Mouse (Mus musculus) layer of hippocampus, adult 9-11 months (tissue): ENCODE measurements at regions not wholly inside any gene's neighbourhood (a gene's known extent, or its start where the extent isn't known, plus 50 kb on each side); places are given as distances from the start of the nearest gene placed in this dataset.
A peak's percentile ranks its signal among the peaks of the same experiment; 100 is the strongest.
"Not testable (repeated sequence)": the region's sequence is repeated elsewhere in the genome, so short reads cannot be mapped to it uniquely, and the experiment has no call there.

Experiments used
- DNase-seq: peaks from one replicate; pipeline ENCODE4 v3.0.0; 2022

DNA sequence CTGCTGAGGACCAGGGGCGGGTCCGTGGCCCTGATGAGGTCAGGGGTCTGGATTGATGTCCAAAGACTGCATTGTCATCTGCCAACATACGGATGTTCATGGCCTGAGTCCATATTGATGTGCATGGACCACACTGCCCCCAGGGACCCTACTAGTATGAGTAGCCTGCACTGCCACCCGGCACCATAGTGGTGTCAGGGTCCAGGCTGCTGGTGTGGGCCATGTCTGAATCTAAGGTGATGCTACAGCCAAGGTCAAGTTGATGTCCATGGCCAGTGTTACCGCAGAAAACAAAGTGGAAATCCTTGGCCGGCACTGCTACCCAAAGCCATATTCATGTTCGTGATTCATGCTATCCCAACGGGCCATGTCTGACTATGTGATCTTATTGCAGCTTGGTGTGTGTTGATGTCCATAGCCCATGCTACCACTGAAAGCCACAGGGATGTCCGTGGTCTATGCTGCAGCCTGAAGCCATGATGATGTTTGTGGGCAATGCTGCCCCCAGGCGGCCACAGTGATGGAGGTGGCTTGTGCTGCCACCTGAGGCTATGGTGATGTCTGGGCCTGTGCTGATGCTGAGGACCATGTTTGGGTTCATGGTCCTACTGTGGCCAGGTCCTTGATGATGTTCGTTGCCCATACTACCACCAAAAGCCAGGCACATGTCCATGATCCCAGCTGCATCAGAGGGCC is 130.5 kb downstream of the Iqub start:
- DNase-seq, result no peak

DNA sequence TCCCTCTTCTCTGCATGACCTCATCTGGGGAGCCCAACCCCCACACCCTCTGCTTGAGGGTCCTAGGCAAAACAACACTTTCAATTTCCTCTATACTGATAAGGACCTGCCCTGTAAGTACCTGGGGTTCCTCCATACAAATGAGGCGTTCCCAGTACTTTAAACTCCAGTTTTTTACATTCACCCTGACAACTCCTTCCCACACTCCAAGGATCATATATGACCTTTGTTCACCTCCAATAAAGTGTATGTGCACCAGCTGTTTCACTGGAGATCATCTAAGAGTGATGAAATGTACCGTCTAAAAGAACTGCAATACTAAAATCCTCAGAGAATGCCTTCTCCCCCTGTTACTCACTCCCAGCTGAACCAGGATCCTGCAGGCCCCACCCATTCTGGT is 135.0 kb downstream of the Iqub start:
- no peak for DNase-seq

DNA sequence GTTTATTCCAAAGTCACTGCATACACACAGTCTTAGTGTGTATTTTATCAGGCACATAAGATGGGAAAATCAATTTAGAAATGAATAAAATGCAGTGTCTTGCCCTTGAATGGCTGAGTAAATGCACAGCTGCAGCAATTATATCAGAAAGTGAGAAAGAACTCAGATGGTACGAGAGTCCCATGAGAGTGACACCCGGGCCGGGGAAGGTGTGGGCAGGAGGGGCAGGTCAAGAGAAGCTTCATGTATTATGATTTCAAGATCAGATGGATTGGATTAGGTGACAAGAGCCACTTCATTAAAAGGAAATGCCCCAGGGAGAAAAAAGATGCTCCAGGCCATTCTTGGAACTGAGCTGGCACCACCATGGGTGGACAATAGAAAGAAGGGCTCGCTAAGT is 138.1 kb downstream of the Iqub start:
- no peak for DNase-seq

DNA sequence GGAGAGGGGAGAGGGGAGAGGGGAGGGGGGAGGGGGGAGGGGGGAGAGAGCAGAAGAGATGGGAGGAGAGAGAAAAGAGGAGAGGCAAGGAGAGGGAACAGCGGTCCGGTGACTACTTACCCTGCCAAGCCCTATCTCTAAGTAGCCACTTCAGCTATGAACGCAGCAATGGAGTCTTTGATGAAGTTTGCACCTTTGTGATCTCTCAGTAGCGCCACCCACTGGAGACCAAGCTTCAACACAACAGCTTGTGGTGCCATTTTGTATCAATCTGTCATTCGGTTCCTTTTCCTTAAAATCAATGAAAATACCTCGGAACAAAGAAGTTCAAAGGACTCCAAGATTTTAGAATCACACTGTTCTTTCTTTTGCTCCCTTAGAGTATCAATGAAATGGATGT is 141.7 kb downstream of the Iqub start:
- no peak for DNase-seq

DNA sequence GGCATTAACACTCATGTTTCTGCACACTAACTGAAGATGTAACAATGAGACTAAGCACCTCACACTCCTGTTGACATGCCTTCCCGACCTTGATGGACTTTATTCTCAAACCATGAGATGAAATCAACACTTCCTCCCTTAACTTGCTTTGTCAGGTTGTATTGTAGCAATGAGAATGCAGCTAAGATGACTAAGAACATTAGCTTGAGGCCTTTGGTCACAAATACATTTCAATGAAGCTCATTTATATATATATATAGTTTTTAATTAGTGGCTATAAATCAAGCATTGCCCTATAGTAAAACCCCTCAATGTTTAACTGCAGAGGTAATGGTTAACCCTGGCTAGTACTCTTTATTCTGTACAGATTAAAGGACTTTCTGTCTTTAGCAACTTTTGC is 143.2 kb downstream of the Iqub start:
- no peak for DNase-seq

DNA sequence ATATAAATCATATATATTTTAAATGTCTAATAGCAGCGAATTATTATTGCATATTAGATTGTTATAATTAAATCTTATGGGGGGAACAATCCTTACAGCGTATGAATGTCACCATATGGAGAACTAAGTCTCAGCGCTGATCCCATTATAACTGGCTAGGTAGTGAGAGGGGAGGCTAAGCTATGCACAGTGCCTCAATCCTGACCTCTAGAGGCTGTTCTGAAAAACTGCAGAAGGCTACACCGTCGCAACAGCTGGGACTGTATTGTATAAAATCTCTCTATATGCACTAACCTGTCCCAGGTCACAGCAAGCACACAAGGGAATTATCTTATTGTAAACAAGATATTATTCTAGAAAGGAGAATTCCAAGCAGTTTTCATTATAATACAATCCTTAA is 164.0 kb downstream of the Iqub start:
- DNase-seq, result peak; percentile 6

DNA sequence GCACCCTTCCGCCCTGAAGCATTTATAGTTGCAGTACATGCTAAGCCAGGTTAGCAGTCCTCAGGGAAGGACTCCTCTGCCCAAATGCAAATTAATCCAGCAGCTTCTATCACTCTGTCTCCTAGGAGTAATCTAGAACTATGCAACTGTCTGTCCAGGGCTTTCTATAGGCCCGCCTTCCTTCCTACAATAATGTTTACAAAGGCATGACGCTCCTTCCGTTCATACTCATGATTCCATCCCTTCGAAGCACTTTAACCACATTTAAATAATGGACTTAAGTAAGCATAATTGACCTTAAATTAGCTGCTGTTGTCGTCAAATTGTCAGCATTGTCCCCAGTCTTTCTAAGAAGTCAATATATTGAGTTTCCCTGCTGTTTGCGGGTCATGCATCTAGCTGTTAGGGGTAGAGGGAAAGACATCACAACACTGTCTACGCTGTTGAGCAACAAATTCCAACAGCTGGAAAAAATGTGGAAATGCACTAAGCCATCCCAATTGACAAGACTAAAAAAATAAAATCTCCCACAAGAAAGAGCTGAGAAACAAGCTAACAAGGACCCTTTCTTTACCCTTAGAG is 166.3 kb downstream of the Iqub start:
- DNase-seq, result no peak

DNA sequence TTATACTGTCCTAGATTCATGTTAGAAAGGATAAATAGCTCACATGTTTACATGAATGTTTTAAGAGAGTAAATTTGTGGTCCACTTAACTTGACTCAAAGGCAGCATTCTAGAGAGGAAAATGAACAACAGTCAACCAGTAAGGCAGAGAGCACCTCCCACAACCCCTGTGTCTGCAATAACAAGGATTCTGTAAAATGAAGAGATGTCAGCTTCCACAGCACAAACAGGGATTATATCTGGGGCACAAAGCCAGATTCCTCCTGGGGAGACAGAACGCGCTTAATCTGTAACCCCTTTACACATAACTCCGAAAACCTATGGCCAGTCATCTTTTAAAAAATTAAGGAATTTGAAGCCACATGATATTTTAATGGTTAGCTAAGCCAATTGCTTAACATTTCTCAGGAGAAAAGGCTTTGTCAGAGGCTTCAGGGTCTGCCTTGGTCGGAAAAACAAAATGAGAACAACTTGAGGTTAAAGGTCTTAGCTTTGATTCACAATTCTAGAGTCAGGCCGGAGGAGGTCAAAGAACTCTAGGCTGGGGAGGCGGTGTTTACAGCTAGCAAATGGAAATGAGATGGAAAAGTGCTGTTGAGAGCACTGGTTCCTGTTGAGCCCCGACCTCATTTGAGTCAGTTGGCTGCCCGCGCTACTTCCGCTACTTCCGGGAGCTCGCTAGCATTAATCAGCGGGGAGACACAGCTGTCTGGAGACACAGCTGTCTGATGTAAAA is 167.0 kb downstream of the Iqub start:
- no peak for DNase-seq

DNA sequence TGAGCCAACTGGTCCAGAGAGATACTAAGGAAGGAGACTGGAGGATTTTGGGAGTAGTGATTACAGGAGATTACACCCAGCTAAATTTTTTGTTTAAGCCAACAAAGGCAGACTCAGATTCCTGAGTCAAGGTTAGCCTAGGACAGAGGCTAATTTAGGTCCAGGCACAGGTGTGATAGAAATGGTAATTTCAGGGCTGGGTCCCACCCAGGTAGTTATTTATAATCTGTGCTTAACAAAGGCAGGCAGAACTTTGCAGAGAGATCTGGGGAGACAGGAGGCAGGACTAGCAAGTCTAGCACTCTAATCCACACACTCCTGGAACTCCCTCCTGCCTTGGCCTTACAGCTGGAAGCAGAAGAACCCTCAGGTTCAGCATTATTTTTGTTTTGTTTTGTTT is 172.4 kb downstream of the Iqub start:
- no peak for DNase-seq

DNA sequence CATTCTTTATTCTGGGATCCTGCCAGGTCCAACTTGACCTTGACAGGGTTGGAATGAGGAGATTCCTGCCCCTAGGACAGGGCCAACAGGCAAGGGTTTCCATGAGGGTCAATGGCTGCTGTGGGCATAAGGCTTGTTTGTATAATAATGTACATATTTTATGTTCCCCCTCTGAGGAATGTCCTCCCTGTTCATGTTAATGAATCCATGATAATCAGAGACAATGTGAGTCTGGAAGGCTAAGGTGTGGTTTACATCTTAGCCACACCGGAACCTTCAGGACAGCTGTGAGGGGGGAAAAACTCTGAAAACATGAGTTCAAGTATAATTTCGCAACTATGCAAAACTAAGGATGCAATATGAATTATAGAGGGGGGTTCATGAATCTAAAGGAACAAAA is 172.8 kb downstream of the Iqub start:
- DNase-seq, result no peak

DNA sequence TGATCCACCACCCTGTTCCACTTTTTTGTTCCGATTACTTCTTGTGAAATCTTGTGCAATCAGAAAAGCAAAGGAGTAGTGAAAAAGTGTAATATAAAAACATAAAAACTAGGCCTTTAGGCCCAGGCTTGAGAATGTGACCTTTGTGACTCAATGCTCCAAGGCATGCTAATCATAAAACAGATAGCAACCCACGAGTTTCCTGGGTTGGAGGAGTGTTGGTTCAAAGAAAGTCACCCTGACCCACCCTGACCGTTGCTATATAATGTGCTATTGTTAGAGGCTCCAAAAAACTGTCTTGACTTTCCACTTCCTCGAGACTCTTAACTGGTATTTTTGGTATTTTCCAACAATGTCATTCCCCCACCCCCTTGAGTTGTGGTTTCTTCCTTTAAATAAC is 172.2 kb upstream of the Slc13a1 start:
- not testable (repeated sequence) for DNase-seq

DNA sequence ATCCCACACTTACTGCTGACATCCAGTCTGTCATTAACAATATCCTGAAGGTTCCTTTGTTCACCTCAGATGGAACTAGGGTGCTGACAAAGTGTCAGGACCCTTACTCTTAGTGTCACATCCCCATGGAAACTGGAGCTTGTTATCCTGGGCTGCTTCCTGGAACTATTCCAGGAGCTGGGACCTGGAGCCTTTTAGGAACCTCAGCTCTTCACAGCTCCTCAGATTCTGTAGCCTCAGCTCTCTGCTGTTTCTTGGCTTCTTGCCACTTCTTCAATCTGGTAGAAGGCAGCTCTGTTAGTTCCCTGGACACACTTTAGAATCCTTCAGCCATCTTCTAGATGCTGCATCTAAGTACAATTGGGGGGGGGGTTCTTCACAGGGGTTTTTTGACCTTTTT is 157.3 kb upstream of the Slc13a1 start:
- DNase-seq, result peak; percentile 8

DNA sequence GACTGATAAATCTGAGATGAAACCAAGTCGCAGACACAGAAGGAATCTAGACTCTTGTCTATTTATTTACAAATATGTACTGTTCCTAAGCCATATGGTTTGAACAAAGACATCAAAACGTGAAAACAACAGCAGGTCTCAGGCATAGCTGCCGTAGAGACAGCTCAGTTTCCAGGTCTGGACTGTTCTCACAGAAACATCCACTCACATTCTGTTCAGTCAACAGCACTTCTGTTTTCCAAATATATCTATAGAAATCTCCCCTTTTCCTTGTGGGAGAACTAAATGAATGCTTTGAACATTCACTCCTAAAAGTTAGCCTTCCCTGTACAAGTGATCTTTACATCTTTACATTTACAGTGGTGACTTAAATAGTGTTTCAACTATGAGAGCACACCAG is 156.8 kb upstream of the Slc13a1 start:
- peak; percentile 44 for DNase-seq

DNA sequence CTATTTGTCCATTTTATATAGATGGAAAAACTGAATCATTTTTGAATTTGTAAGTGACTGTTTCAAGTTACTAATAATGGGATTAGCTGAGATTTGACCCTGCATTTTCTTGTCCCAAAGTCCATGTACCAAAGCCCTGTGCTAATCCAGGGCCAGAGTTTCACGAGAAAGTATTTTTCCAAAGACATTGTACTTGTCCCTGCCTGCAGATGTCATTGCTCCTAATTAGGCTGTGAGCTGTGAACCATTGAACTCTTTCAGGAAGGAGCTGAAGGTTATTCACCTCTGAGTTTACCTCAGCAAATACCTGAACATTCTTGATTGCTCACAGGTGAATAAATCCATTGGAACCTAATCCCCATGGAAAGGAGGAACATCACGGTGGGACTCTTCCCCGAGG is 154.5 kb upstream of the Slc13a1 start:
- DNase-seq, result no peak

DNA sequence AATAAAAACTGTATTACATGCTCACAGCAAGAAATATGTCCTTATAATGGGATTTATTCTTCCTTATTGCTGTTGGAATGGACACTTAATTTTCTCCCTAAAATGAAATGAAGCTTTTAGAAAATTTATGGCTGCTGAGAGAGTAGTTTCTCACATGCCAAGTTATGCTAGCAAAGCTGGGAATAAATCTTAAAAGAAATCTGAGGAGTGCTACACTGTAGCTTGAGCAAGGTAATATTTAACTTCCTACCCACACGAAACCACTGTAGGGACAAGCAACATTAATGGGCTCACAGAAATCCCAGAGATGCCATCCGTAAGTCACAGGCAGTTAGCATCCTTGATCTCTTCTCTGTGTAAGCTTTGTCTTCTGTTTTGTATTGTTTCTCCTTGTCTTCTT is 151.0 kb upstream of the Slc13a1 start:
- DNase-seq, result no peak

DNA sequence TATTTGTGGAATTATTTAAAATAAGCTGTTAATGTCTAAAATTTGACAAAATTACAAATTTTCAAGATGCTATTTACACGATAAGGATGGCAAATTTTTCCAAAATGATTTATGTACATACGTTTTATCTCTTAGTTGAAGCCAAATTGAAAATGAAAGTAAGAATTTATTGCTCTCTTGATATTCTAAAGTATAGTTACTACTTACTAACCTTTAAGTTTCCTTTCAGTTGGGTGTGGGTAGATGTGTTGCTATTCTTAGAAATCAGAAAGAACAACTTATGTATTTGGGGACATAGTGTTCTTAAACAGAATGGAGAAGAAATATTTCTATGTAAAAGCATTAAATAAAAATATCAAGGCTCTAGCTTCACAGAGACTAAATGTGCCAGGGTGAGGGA is 142.8 kb upstream of the Slc13a1 start:
- no peak for DNase-seq

DNA sequence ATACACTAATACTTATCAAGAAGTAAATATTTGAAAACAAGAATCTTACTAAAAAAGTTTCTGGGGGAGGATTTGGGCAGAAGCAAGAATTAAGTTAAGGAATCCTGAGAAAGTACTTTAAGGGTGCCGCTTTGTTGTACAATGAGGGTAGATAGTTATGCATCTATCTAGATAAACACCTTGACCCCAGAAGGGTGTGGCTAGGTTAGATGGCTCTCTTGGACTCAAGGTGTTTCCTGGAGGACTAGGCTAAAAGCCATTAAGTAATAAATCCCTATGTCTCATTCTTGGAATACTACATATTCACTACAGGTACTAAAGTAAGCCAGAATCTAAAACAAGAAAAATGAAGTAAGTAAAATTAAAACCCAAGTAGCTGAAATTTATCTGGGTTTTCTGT is 141.9 kb upstream of the Slc13a1 start:
- DNase-seq, result no peak

DNA sequence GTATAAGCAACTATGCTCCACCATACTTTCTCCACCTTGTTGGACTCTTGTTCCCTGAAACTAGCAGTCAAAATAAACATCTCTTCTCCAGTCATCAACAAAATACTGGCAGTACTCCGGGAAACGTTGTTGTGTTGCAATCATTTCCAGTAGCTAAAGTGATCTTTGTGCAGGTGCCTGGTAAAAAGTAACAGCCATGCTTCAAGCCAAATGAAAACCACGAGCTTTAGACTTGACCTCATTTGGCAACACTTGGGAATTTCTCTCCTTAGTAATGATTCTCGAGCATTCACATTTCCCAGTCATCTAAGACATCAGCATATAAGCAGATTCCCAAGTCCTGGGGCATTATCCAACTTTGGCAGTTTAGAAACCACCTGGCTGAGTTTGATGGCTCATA is 133.8 kb upstream of the Slc13a1 start:
- DNase-seq, result no peak

DNA sequence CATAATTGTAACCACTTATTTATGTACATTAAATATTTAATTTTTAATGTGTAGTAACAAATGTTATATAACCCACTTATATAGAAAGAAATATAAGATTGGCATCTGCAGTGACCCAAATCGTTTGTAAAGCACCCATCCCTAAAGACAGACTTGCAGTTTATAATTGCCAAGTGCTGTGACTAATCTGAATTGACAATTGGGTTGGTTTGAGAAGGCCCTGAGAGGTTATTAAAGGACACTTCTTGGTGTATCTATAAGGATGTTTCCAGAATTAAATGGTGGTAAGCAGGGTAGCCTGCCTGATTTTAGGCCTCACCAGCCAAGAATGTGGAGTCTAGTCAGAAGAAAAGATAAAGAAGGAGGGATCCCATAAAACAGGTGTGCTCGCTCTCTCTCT is 133.3 kb upstream of the Slc13a1 start:
- DNase-seq, result no peak

DNA sequence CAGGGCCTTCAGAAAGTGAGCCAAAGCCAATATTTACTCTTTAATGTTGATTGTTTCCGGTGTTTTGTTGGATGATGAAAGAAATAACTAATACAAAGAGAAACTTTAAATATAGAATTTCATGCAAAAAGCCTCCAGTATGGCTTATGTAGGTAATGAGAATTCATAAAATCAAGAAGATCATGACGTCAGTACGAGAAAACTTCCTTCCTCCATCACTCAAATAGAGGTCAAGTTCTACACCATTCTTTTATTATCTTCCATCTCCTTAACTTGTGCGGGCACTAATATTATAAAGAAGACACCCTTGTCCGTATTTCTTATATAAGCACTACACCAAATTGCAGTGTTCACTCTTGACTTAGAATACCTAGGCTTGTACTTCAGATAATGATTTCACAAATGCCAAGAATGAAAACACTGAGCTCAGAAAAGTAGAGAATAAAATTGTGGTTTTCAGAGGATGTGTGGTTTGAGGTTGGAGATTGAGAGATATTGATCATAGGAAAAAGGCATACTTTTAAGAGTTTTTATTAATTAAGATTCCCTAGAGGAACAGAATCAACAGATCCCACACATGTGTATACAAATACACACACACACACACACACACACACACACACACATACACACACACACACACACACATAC is 130.8 kb upstream of the Slc13a1 start:
- no peak for DNase-seq

DNA sequence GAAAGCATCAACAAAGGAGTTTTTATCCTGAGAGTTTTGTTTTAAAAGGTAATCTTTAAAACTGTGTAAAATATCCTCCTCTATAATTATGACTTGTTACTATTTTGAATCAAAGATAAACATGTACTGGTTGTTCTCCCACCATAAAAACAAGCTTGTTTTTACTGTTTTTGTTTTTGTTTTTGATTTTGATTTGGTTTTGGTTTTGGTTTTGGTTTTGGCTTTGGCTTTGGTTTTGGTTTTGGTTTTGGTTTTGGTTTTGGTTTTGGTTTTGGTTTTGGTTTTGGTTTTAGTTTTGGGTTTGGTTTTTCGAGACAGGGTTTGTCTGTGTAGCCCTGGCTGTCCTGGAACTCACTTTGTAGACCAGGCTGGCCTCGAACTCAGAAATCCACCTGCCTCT is 120.9 kb upstream of the Slc13a1 start:
- DNase-seq, result not testable (repeated sequence)

DNA sequence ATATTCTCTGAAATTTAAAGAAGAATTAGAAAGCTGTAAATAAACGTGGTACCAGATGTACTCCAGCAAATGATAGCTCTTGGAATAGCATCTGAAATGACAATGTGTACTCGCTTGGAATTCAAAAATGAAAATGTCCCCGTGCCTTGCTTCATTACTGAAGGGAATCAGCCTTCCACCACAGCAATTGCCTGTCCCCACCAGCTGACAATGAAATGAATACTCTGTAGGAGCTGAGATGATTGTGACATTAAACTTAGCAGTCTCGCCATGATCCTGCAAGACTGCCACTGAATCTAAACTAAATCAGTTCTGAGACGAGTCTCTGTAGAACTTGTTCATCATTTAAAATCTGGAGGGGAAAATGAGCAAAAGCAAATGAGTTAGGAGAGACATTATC is 104.9 kb upstream of the Slc13a1 start:
- peak; percentile 25 for DNase-seq

DNA sequence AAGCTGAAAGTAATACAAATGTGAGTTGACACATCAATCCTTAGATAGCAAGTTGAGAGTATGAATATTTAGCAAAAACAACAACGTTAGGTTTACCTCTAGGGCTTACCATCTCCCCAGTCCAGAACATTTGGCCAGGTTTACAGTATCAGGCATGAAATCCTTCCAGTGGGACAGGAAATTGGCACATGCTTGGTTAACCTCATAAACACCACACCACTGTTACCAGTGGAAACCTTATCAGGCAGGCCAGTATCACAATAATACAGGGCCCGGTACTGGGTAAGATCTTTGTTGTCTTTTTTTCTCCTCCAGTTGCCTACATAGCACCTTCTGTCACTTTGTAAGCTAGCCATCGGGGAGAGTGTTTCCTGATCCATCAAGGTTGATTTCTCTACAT is 101.7 kb upstream of the Slc13a1 start:
- no peak for DNase-seq

DNA sequence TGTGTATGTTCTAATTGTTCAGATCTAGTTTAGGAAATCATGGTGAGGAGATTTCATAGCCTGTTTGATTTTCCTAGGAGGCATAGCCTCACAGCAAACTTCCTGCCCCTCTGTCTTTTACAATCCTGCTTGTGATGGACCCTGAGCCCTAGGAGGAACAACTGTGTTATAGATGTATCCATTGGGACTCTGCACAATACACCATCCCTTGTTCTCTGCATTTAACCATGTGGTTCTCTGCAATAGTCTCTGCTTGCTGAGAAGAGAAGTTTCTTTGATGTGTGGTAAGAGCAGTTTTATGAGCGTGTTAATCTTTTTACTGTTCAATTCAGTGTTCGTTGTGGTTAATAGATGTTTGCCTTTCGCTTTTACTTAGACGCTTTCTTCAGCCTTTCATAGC is 95.9 kb upstream of the Slc13a1 start:
- DNase-seq, result no peak
